Mouse (Mus musculus): ENCODE data around the gene Pde4d. TPM values are rescaled to one million over a fixed set of nuclear protein-coding genes. Genes with fewer than 3 reads are reported as not detected.
A peak's percentile ranks its signal among the peaks of the same experiment; 100 is the strongest.

Gene Pde4d
- polyA plus RNA-seq, 1 experiment from 2014 or later = 13.5 TPM

GRCm38 (mm10) chr13:109914846-109915245, 1465.1 kb downstream of the Pde4d start:
- Histone ChIP-seq H3K4me3 (no peak overlapping the region), H3K27me3 (ENCODE audit: insufficient read depth, poor library complexity, severe bottlenecking) (no peaks in the 10 kb centered on the region), H3K9me3 (no peaks in the 10 kb centered on the region), H3K4me1 (replicated peaks) (peaks cover 29% of the 10 kb centered on the region), H3K36me3 (no peaks in the 10 kb centered on the region), H3K27ac (no peak overlapping the region)
- 60% methylated on average over 5 of the region's 5 CpGs for WGBS
- no peak for DNase-seq (ENCODE audit: low spot score)

GRCm38 (mm10) chr13:109915501-109915900, 1465.8 kb downstream of the Pde4d start:
- no peak for DNase-seq (ENCODE audit: low spot score)

GRCm38 (mm10) chr13:109915964-109916363, 1466.2 kb downstream of the Pde4d start:
- Histone ChIP-seq H3K27me3 (ENCODE audit: insufficient read depth, poor library complexity, severe bottlenecking) (no peaks in the 10 kb centered on the region), H3K36me3 (no peaks in the 10 kb centered on the region), H3K27ac (no peak overlapping the region), H3K4me1 (replicated peaks) (peaks cover 29% of the 10 kb centered on the region), H3K4me3 (no peak overlapping the region), H3K9me3 (no peaks in the 10 kb centered on the region)
- DNase-seq (ENCODE audit: low spot score) = no peak
- WGBS = 75% methylated on average over 5 of the region's 5 CpGs

More at GRCm38 (mm10) chr13:109915501-109915900, 1465.8 kb downstream of the Pde4d start:
- Histone ChIP-seq H3K9me3 (no peaks in the 10 kb centered on the region), H3K4me3 (no peak overlapping the region), H3K27ac (no peak overlapping the region), H3K27me3 (ENCODE audit: insufficient read depth, poor library complexity, severe bottlenecking) (no peaks in the 10 kb centered on the region), H3K36me3 (no peaks in the 10 kb centered on the region), H3K4me1 (replicated peaks) (peaks cover 29% of the 10 kb centered on the region)
- WGBS = 61% methylated on average over 7 of the region's 7 CpGs

GRCm38 (mm10) chr13:109917551-109917950, 1467.8 kb downstream of the Pde4d start:
- no peaks in the 10 kb centered on the region for H3K9me3 ChIP-seq
- no peaks in the 10 kb centered on the region for H3K36me3 ChIP-seq
- WGBS = 95% methylated on average over 10 of the region's 10 CpGs
- no peaks in the 10 kb centered on the region for H3K27me3 ChIP-seq (ENCODE audit: insufficient read depth, poor library complexity, severe bottlenecking)
- peaks cover 15% of the 10 kb centered on the region for H3K4me1 ChIP-seq (replicated peaks)
- H3K27ac ChIP-seq = no peak overlapping the region
- no peak for DNase-seq (ENCODE audit: low spot score)
- no peak overlapping the region for H3K4me3 ChIP-seq

- no peaks in the 10 kb centered on the region for H3K9me3 ChIP-seq
- H3K27ac ChIP-seq = no peak overlapping the region
- H3K27me3 ChIP-seq (ENCODE audit: insufficient read depth, poor library complexity, severe bottlenecking) = no peaks in the 10 kb centered on the region
- peaks cover 12% of the 10 kb centered on the region for H3K4me1 ChIP-seq (replicated peaks)
- H3K4me3 ChIP-seq = no peak overlapping the region
- WGBS = 72% methylated on average over 8 of the region's 8 CpGs
- H3K36me3 ChIP-seq = no peaks in the 10 kb centered on the region
- no peak for DNase-seq (ENCODE audit: low spot score)
These were observed 1468.9 kb downstream of the Pde4d start for GRCm38 (mm10) chr13:109918631-109919030.

GRCm38 (mm10) chr13:109920256-109920655, 1470.5 kb downstream of the Pde4d start:
- Histone ChIP-seq H3K27me3 (ENCODE audit: insufficient read depth, poor library complexity, severe bottlenecking) (no peaks in the 10 kb centered on the region), H3K4me1 (replicated peaks) (peaks cover 5% of the 10 kb centered on the region; the same call in 1 of the 2 replicates), H3K27ac (no peak overlapping the region), H3K4me3 (no peak overlapping the region), H3K9me3 (no peaks in the 10 kb centered on the region), H3K36me3 (no peaks in the 10 kb centered on the region)
- WGBS = 85% methylated on average over 6 of the region's 6 CpGs
- DNase-seq (ENCODE audit: low spot score) = no peak

GRCm38 (mm10) chr13:109921336-109922038, 1471.7 kb downstream of the Pde4d start:
- Histone ChIP-seq H3K27ac (no peak overlapping the region), H3K4me3 (no peak overlapping the region), H3K27me3 (ENCODE audit: insufficient read depth, poor library complexity, severe bottlenecking) (no peaks in the 10 kb centered on the region), H3K9me3 (no peaks in the 10 kb centered on the region), H3K4me1 (replicated peaks) (peaks cover 4% of the 10 kb centered on the region), H3K36me3 (no peaks in the 10 kb centered on the region)
- DNase-seq (ENCODE audit: low spot score) = no peak
- WGBS = 90% methylated on average over 17 of the region's 17 CpGs

- H3K4me1 ChIP-seq (replicated peaks) = peaks cover 8% of the 10 kb centered on the region
- no peaks in the 10 kb centered on the region for H3K9me3 ChIP-seq
- WGBS = 5% methylated on average over 4 of the region's 4 CpGs
- H3K27me3 ChIP-seq (ENCODE audit: insufficient read depth, poor library complexity, severe bottlenecking) = no peaks in the 10 kb centered on the region
- no peak overlapping the region for H3K4me3 ChIP-seq
- H3K27ac ChIP-seq = no peak overlapping the region
- DNase-seq (ENCODE audit: low spot score) = no peak
- no peaks in the 10 kb centered on the region for H3K36me3 ChIP-seq
These were observed 1472.5 kb downstream of the Pde4d start for GRCm38 (mm10) chr13:109922228-109922627.

- H3K4me1 ChIP-seq (replicated peaks) = peaks cover 8% of the 10 kb centered on the region
- no peaks in the 10 kb centered on the region for H3K27me3 ChIP-seq (ENCODE audit: insufficient read depth, poor library complexity, severe bottlenecking)
- H3K27ac ChIP-seq = no peak overlapping the region
- DNase-seq (ENCODE audit: low spot score) = no peak
- H3K4me3 ChIP-seq = no peak overlapping the region
- 80% methylated on average over 12 of the region's 12 CpGs for WGBS
- H3K9me3 ChIP-seq = no peaks in the 10 kb centered on the region
- H3K36me3 ChIP-seq = no peaks in the 10 kb centered on the region
These were observed 1473.0 kb downstream of the Pde4d start for GRCm38 (mm10) chr13:109922782-109923181.

GRCm38 (mm10) chr13:109924771-109925170, 1475.0 kb downstream of the Pde4d start:
- Histone ChIP-seq H3K36me3 (no peaks in the 10 kb centered on the region), H3K27ac (no peak overlapping the region), H3K4me1 (replicated peaks) (peaks cover 8% of the 10 kb centered on the region), H3K4me3 (no peak overlapping the region), H3K9me3 (no peaks in the 10 kb centered on the region), H3K27me3 (ENCODE audit: insufficient read depth, poor library complexity, severe bottlenecking) (no peaks in the 10 kb centered on the region)
- no peak for DNase-seq (ENCODE audit: low spot score)
- WGBS = 92% methylated on average over 15 of the region's 15 CpGs

GRCm38 (mm10) chr13:109926277-109926920, 1476.7 kb downstream of the Pde4d start:
- no peaks in the 10 kb centered on the region for H3K36me3 ChIP-seq
- WGBS = 36% methylated on average over 15 of the region's 15 CpGs
- peak overlapping the region; percentile 77 for H3K27ac ChIP-seq
- H3K27me3 ChIP-seq (ENCODE audit: insufficient read depth, poor library complexity, severe bottlenecking) = no peaks in the 10 kb centered on the region
- H3K4me1 ChIP-seq (replicated peaks) = peaks cover 8% of the 10 kb centered on the region
- peak; percentile 73 for DNase-seq (ENCODE audit: low spot score)
- peak overlapping the region; percentile 28; the same call in 1 of the 2 replicates for H3K4me3 ChIP-seq
- H3K9me3 ChIP-seq = no peaks in the 10 kb centered on the region

- Histone ChIP-seq H3K27ac (no peak overlapping the region), H3K4me1 (replicated peaks) (peaks cover 8% of the 10 kb centered on the region), H3K4me3 (no peak overlapping the region), H3K27me3 (ENCODE audit: insufficient read depth, poor library complexity, severe bottlenecking) (no peaks in the 10 kb centered on the region), H3K9me3 (no peaks in the 10 kb centered on the region), H3K36me3 (no peaks in the 10 kb centered on the region)
- no peak for DNase-seq (ENCODE audit: low spot score)
- WGBS = 75% methylated on average over 2 of the region's 2 CpGs
These were observed 1478.0 kb downstream of the Pde4d start for GRCm38 (mm10) chr13:109927782-109928181.

GRCm38 (mm10) chr13:109932688-109933087, 1482.9 kb downstream of the Pde4d start:
- Histone ChIP-seq H3K4me1 (replicated peaks) (no peaks in the 10 kb centered on the region), H3K9me3 (no peaks in the 10 kb centered on the region), H3K36me3 (peaks cover 9% of the 10 kb centered on the region), H3K27me3 (ENCODE audit: insufficient read depth, poor library complexity, severe bottlenecking) (no peaks in the 10 kb centered on the region), H3K4me3 (no peak overlapping the region), H3K27ac (no peak overlapping the region)
- no peak for DNase-seq (ENCODE audit: low spot score)
- 93% methylated on average over 13 of the region's 13 CpGs for WGBS
